Mouse (Mus musculus) brain, embryonic 14.5 days (tissue): ENCODE measurements around the gene Arfgef2.

ENCODE experiments used
- CTCF ChIP-seq: fragments of 200-500 bp; IDR thresholded peaks from 2 replicates; pipeline ENCODE4 v1.5.1; 2012; ENCODE audit warnings: inconsistent platforms, mild to moderate bottlenecking, moderate library complexity, borderline replicate concordance; ENCODE audit not compliant: insufficient read depth, insufficient read length; ENCODE audit errors: extremely low read depth
- POLR2A ChIP-seq: fragments of 200-500 bp; IDR thresholded peaks from 2 replicates; pipeline ENCODE4 v1.6.1; 2012; ENCODE audit warnings: mild to moderate bottlenecking, inconsistent platforms, borderline replicate concordance; ENCODE audit not compliant: poor library complexity, insufficient read depth, insufficient read length, severe bottlenecking; ENCODE audit errors: extremely low read depth

DNA sequence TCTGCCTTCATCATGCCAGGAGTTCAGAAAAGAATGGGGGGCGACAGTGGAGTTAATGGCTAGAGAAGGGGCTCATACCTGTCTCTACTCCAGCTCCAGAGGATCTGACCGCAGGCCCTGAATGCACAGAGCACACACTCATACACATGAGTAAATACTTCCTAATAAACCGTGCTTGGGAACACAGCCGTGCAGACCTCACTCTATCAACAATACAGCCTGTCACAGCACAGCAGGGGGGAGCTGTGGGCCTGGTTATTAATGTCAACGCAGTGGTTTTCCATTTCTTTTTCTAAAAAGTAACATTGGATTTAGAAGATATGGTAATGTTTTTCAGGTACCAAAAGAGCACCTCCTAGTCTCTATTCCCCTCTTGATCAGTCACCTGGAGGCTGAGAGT, 129.0 kb downstream of the Arfgef2 start:
- TF ChIP-seq CTCF (no peak), POLR2A (no peak)
